15 mouse cellular contexts compared by ENCODE assay signal in the genomic region with DNA sequence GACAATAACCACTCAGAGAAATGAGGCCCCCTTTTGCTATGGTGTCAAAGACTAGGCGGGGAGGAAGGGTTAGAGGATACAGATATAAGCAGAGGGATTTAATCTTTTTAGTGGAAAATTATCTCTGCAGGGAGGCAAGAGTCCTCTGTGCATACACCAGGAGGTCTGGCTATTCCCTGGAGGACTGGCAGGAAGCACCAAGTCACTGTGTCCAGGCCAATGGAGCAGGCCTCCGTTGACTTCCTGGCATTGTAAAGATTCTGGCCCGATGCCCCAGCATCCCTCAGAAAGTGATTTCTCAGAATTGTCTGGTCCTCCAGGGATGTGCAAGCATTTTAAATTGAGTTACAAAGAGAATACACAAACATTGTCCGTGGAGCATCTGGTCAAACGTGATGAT. TPM values are rescaled to one million over a fixed set of nuclear protein-coding genes. Genes with fewer than 3 reads are reported as not detected.
DNase-seq lines count a peak whose midpoint lies in the region; ATAC-seq and TF ChIP-seq lines count a peak whose summit lies in the region.
"Had no signal": no experiment of that assay in that cellular context is flagged by ENCODE, and none has a peak within 500 bp of the region (broad histone marks: within the 10 kb centered on the region; RNA-seq: fewer than 3 reads in every experiment).

No protein-coding gene starts in this region.

- no peak for ATAC-seq in kidney, embryonic 14.5 days (ENCODE audit: low FRiP score, low TSS enrichment)
- no peak for ATAC-seq in liver, postnatal 0 days
- ATAC-seq in megakaryocyte progenitor cell, adult 5-6 weeks (replicated peaks; ENCODE audit: poor library complexity) = no peak
- ATAC-seq: activated CD4-positive, CD25-positive, alpha-beta regulatory T cell, adult 4 months had no signal

- H3K4me3 ChIP-seq in kidney, embryonic 14.5 days (ENCODE audit: low read length) = no peak overlapping the region
- H3K4me3 ChIP-seq in heart, adult 2 months = no peak overlapping the region
- H3K4me3 ChIP-seq in liver, postnatal 0 days (ENCODE audit: low read depth, low read length) = no peak overlapping the region
- H3K4me3 ChIP-seq: erythroblast, embryonic 14.5 days; hindbrain, embryonic 12.5 days; liver, embryonic 13.5 days had no signal

- H3K4me2 ChIP-seq in kidney, embryonic 14.5 days (replicated peaks; ENCODE audit: low read depth, low read length) = no peak overlapping the region
- no peak overlapping the region for H3K4me2 ChIP-seq in liver, postnatal 0 days (ENCODE audit: low read depth, low read length)
- H3K4me2 ChIP-seq: hindbrain, embryonic 12.5 days; liver, embryonic 13.5 days had no signal

- peaks cover 5% of the 10 kb centered on the region; the same call in 1 of the 2 replicates for H3K4me1 ChIP-seq in kidney, embryonic 14.5 days (ENCODE audit: control insufficient read depth, insufficient read depth, low read length)
- peaks cover 7% of the 10 kb centered on the region for H3K4me1 ChIP-seq in heart, adult 2 months (ENCODE audit: control insufficient read depth, insufficient read depth, low read length)
- H3K4me1 ChIP-seq in liver, postnatal 0 days (ENCODE audit: insufficient read depth) = no peaks in the 10 kb centered on the region
- H3K4me1 ChIP-seq: liver, embryonic 13.5 days had no signal

- DNase-seq in kidney, adult 18-20 months = peak; percentile 66
- peak; percentile 78 to 86 for DNase-seq in heart, adult 2 months
- DNase-seq in kidney, adult 9 months = peak; percentile 74
- DNase-seq in lung, postnatal 25 days (ENCODE audit: low spot score) = peak; percentile 61
- no peak for DNase-seq in liver, postnatal 0 days
- DNase-seq in layer of hippocampus, adult 8-10 months (ENCODE audit: low spot score in 2 of 2) = no peak
- DNase-seq: cerebellum, adult 9-11 months; layer of hippocampus, postnatal 36 days; liver, embryonic 13.5 days; thymus, postnatal 25 days had no signal

- no peaks in the 10 kb centered on the region for H3K9me3 ChIP-seq in kidney, embryonic 14.5 days (ENCODE audit: control insufficient read depth, low read length)
- H3K9me3 ChIP-seq in liver, postnatal 0 days (ENCODE audit: low read length) = no peaks in the 10 kb centered on the region
- H3K9me3 ChIP-seq: hindbrain, embryonic 12.5 days had no signal

- peak; percentile 53; the same call in 1 of the 2 replicates for TF ChIP-seq POLR2A in heart, adult 2 months (IDR thresholded peaks at IDR 0.05; ENCODE audit: insufficient read depth, low read depth, low read length)

- TF ChIP-seq EP300 in heart, adult 2 months (IDR thresholded peaks at IDR 0.05; ENCODE audit: insufficient read depth, low read depth, low read length) = peak; percentile 95
- TF ChIP-seq EP300 in liver, postnatal 0 days (IDR thresholded peaks at IDR 0.05; ENCODE audit: low read depth) = no peak

- intact Hi-C loops in heart, adult 2 months (cut with DNase I) = loop anchor here (5.0 kb wide), 1 partner anchor 55 kb away; no protein-coding TSS in a partner anchor

- H3K27me3 ChIP-seq in kidney, embryonic 14.5 days (ENCODE audit: control insufficient read depth, insufficient read depth, low read length) = no peaks in the 10 kb centered on the region
- no peaks in the 10 kb centered on the region for H3K27me3 ChIP-seq in heart, adult 2 months (ENCODE audit: control insufficient read depth, insufficient read depth, low read length)
- H3K27me3 ChIP-seq in liver, postnatal 0 days (ENCODE audit: insufficient read depth, low read length) = peaks cover 15% of the 10 kb centered on the region
- H3K27me3 ChIP-seq: hindbrain, embryonic 12.5 days had no signal

- H3K9ac ChIP-seq in kidney, embryonic 14.5 days (ENCODE audit: low read depth, low read length) = no peak overlapping the region
- H3K9ac ChIP-seq in heart, adult 2 months (ENCODE audit: low read depth, low read length) = no peak overlapping the region
- no peak overlapping the region for H3K9ac ChIP-seq in liver, postnatal 0 days (replicated peaks)
- H3K9ac ChIP-seq: hindbrain, embryonic 12.5 days; liver, embryonic 13.5 days had no signal

- TF ChIP-seq CTCF in heart, adult 2 months (IDR thresholded peaks at IDR 0.05) = no peak
- TF ChIP-seq CTCF in liver, postnatal 0 days (IDR thresholded peaks at IDR 0.05; ENCODE audit: low read depth) = no peak

- H3K27ac ChIP-seq in kidney, embryonic 14.5 days (ENCODE audit: low read depth, low read length) = no peak overlapping the region
- peak overlapping the region; percentile 64 for H3K27ac ChIP-seq in heart, adult 2 months
- no peak overlapping the region for H3K27ac ChIP-seq in liver, postnatal 0 days (ENCODE audit: low read depth)
- H3K27ac ChIP-seq: hindbrain, embryonic 12.5 days; liver, embryonic 13.5 days had no signal

- no peaks in the 10 kb centered on the region for H3K79me2 ChIP-seq in heart, adult 2 months (replicated peaks; ENCODE audit: control insufficient read depth, insufficient read depth, low read length)

- no peaks in the 10 kb centered on the region for H3K36me3 ChIP-seq in kidney, embryonic 14.5 days (ENCODE audit: control insufficient read depth, insufficient read depth, low read length)
- H3K36me3 ChIP-seq in heart, adult 2 months (ENCODE audit: control insufficient read depth, insufficient read depth, low read length) = peaks cover 4% of the 10 kb centered on the region; the same call in 1 of the 2 replicates
- no peaks in the 10 kb centered on the region for H3K36me3 ChIP-seq in liver, postnatal 0 days (replicated peaks; ENCODE audit: insufficient read depth, low read length)
- H3K36me3 ChIP-seq: hindbrain, embryonic 12.5 days; liver, embryonic 13.5 days had no signal

- 76% methylated on average over 5 of the region's 5 CpGs for WGBS in kidney, embryonic 14.5 days
- WGBS in heart, adult 2 months = 37% methylated on average over 5 of the region's 5 CpGs
- 49% methylated on average over 5 of the region's 5 CpGs for WGBS in liver, postnatal 0 days (ENCODE audit: insufficient replicate concordance)

RNA-seq across cellular contexts. Expression of a gene that starts 3.0 kb away (rescaled TPM):
- polyA plus RNA-seq in kidney, embryonic 14.5 days (2014; fragmentation: Nextera tagmentation; extraction: Ambion mirVana) = 4.1 and 6.0 TPM in 2 replicates
- 1 to 10 TPM; 5.2 to 5.5 TPM for total RNA-seq in heart, adult 2 months (2021)
- polyA plus RNA-seq in heart, adult 2 months (2012; rRNA removed) = 2.8 TPM in 2 replicates
- polyA plus RNA-seq in liver, postnatal 0 days (2015; fragmentation: Nextera tagmentation; extraction: Ambion mirVana) = 0.17 and 0.22 TPM in 2 replicates
- not detected in 2 replicates for total RNA-seq in megakaryocyte progenitor cell, adult 5-6 weeks (2015)
- total RNA-seq in megakaryocyte progenitor cell, adult 5-6 weeks (2017) = not detected in 2 replicates
- total RNA-seq in layer of hippocampus, adult 8-10 months (2022) = 10 to 100 TPM; 80.3 to 85.3 (median 82.6) TPM
- polyA plus RNA-seq: activated CD4-positive, CD25-positive, alpha-beta regulatory T cell, adult 4 months; erythroblast, embryonic 14.5 days had no signal

Comparison
In these comparisons a context has a peak if more than half of its experiments do, and no peak if none do; other contexts are left out.
1. DNase-seq: peak in kidney, adult 18-20 months (single experiment), heart, adult 2 months (2 of 2), kidney, adult 9 months (single experiment) and lung, postnatal 25 days (single experiment); none in liver, postnatal 0 days (single experiment) and layer of hippocampus, adult 8-10 months (0 of 2).
2. RNA of a gene that starts 3.0 kb away (total RNA-seq): 80.3 to 85.3 TPM in layer of hippocampus, adult 8-10 months; 5.2 to 5.5 TPM in heart, adult 2 months and not detected in megakaryocyte progenitor cell, adult 5-6 weeks; every median in the first group is over 10 times any median in the second.